Mouse (Mus musculus): ENCODE measurements around the gene Ppp2r5e.

DNA sequence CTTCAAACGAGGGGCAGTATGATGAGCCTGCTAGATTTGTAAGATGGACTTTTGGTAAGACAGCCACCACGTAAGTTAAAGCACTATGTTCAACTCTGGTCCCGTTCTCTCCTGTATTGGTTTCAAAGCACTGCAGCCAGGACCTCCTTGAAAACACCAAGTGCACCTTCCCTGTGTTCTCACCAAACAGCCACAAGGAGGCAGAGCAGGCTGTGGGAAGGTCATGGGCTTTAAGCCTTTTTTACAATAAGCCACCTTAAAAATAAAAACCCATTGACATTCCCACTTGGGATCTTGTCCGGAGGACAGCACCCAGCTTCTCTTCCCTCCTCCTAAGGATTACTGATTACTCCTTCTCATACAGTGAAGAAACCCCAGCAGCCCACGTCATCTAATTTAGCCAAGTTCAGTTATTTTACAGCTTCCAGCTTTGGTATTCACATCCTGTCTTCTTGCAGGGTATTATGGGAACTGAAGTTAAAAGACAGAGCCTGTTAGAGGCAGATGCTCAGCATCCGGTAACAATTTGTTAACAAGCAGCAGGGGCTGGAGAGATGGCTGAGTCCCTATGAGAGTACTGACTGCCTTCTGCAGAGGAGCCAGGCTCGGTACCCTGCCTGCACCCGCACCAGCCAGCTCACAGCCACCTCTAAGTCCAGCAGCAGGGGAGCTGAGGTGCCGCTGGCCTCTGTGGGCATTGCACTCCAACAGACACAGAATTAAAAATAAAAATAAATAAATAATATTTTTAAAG is 131.9 kb downstream of the Ppp2r5e start:
- TF ChIP-seq CTCF (IDR thresholded peaks at IDR 0.05; ENCODE audit: low read depth, low read length) (peak; percentile 72), POLR2A (IDR thresholded peaks at IDR 0.05; ENCODE audit: extremely low read depth, insufficient read depth, low read length) (no peak)

All from liver, adult 2 months (tissue).